Mouse (Mus musculus) ES-E14 (cell line): ENCODE results near the gene Col6a5. TPM values are rescaled to one million over a fixed set of nuclear protein-coding genes. Genes with fewer than 3 reads are reported as not detected.

Experiments
- DNase-seq: peaks from one replicate; pipeline ENCODE4 v3.0.0-alpha.2; 2013; ENCODE audit warnings: low read depth, low spot score
- H3K27ac ChIP-seq: 2 replicates; pipeline ENCODE4 v1.5.1; 2012; ENCODE audit warnings: low read depth, mild to moderate bottlenecking, low read length, moderate library complexity, mixed read lengths; ENCODE audit not compliant: poor library complexity, insufficient read depth, severe bottlenecking
- H3K36me3 ChIP-seq: 2 replicates; pipeline ENCODE4 v1.6.1; 2012; ENCODE audit warnings: mild to moderate bottlenecking, low read length, moderate library complexity, mixed read lengths; ENCODE audit not compliant: control insufficient read depth, poor library complexity, insufficient read depth, severe bottlenecking
- H3K4me1 ChIP-seq, 2 experiments: fragments of 150-350 bp in 1 of 2; sonication (generic) in 1 of 2; 2 replicates each; pipeline ENCODE4 v1.6.1; 2012; ENCODE audit warnings: low read length in 2 of 2, mild to moderate bottlenecking in 1 of 2, mixed read lengths in 1 of 2; ENCODE audit not compliant: control insufficient read depth in 2 of 2, insufficient read depth in 2 of 2, poor library complexity in 1 of 2
- H3K4me3 ChIP-seq, 2 experiments: fragments of 150-350 bp in 1 of 2; sonication (generic) in 1 of 2; 2 replicates each; pipeline ENCODE4 v1.5.1; 2012; ENCODE audit warnings: low read length in 2 of 2, low read depth in 1 of 2, mild to moderate bottlenecking in 1 of 2, mixed read lengths in 1 of 2; ENCODE audit not compliant: insufficient read depth in 1 of 2, poor library complexity in 1 of 2, severe bottlenecking in 1 of 2
- H3K9ac ChIP-seq: 2 replicates; pipeline ENCODE4 v1.6.1; 2012; ENCODE audit warnings: low read depth, mild to moderate bottlenecking, low read length, mixed read lengths; ENCODE audit not compliant: poor library complexity, insufficient read depth, severe bottlenecking
- H3K9me3 ChIP-seq: fragments of 150-350 bp; sonication (generic); 2 replicates; pipeline ENCODE4 v1.6.1; 2012; ENCODE audit warnings: low read depth, mild to moderate bottlenecking, low read length; ENCODE audit not compliant: control insufficient read depth, insufficient read depth
- CHD2 ChIP-seq: IDR thresholded peaks from 2 replicates; pipeline ENCODE4 v1.6.1; 2014; ENCODE audit warnings: mild to moderate bottlenecking, low read depth, low read length, inconsistent platforms
- HCFC1 ChIP-seq: IDR thresholded peaks from 2 replicates; pipeline ENCODE4 v1.6.1; 2012; ENCODE audit warnings: low read length, inconsistent platforms, borderline replicate concordance; ENCODE audit not compliant: insufficient read depth
- MAFK ChIP-seq: IDR thresholded peaks from 2 replicates; pipeline ENCODE4 v1.6.1; 2014; ENCODE audit warnings: mild to moderate bottlenecking, low read depth, low read length, inconsistent platforms; ENCODE audit not compliant: insufficient read depth
- ZC3H11A ChIP-seq: IDR thresholded peaks from 2 replicates; pipeline ENCODE4 v1.6.1; 2012; ENCODE audit warnings: low read depth, mild to moderate bottlenecking, inconsistent platforms, low read length, borderline replicate concordance
- ZNF384 ChIP-seq: IDR thresholded peaks from 2 replicates; pipeline ENCODE4 v1.6.1; 2012; ENCODE audit warnings: low read depth, low read length, inconsistent platforms
- in situ Hi-C, 2 experiments: fragments of 600-800 bp; cut with MboI; formaldehyde crosslinking; loops; one replicate each; pipeline ENCODE4 v1.15.1; 2025; ENCODE audit warnings: low sequenced_read_pairs in 2 of 2, inconsistent platforms in 1 of 2; ENCODE audit not compliant: unreplicated experiment in 2 of 2
- total RNA-seq: library from RNA; depleted of rRNA; stranded (reverse); fragments of 300-350 nt; gene quantifications from 2 replicates; pipeline ENCODE4 v1.2.3, GENCODE M21; 2012

Gene Col6a5
- total RNA-seq, 1 experiment, result 4.2 TPM

DNA sequence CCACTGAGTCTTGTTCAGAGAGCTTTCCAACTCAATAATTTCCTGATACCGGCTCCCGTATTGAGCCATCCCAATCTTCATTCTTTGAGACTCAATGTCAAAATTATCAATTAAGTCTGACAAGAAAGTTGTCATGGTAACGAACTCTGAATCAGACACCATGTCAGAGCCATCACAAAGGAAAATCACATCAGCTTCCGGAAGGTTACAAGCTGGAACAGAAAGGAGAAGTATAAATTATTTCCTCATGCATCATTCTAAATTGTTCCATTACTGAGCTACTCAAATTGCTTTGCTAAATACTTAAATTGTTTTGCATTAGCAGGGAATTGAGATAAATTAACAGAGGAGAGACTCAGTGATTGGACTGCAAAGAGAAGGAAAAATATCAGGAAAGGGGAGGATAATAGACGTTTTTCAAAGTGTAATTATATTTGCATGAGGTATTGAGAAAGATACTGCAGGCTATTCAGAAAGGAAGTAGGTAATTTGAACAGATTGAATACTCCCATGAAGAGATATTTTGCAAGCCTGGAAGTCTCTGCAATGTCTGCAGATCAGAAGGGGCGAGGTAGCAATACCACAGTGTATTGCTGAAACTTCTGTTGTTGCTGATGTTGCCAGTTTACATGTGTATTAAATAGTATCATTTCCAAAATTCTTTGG lies 31.9 kb downstream of the Col6a5 start:
- no peaks in the 10 kb centered on the region for H3K36me3 ChIP-seq
- no peaks in the 10 kb centered on the region for H3K9me3 ChIP-seq
- H3K4me3 ChIP-seq, result no peak overlapping the region
- in situ Hi-C loops, result no loop called here
- H3K4me1 ChIP-seq, result no peaks in the 10 kb centered on the region
- H3K9ac ChIP-seq, result no peak overlapping the region
- DNase-seq, result no peak
- no peak for TF ChIP-seq ZNF384
- no peak for TF ChIP-seq ZC3H11A
- TF ChIP-seq HCFC1, result no peak
- no peak for TF ChIP-seq CHD2
- no peak for TF ChIP-seq MAFK
- H3K27ac ChIP-seq, result no peak overlapping the region

DNA sequence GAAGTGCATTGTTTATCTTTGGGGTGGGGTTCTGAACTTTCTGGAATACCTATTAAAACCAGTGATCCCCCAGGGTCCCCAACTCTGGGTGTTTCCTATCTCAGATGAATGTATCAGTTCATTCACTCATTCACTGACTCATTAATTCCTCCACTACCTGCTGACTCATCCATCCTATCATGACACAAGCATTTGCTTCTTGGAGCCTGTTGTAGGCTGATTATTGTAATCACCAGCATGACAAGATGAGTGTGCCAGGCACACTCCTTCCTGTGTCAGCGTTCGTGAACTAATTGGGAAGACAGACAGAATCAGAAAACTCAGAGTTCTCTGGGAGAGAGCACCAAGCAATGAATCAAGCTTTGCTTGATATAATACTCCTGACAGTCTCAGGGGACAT lies 36.8 kb downstream of the Col6a5 start:
- H3K4me3 ChIP-seq, result no peak overlapping the region
- H3K36me3 ChIP-seq, result no peaks in the 10 kb centered on the region
- TF ChIP-seq ZNF384, result no peak
- TF ChIP-seq ZC3H11A, result no peak
- TF ChIP-seq MAFK, result no peak
- no peak for TF ChIP-seq HCFC1
- TF ChIP-seq CHD2, result no peak
- DNase-seq, result no peak
- H3K9me3 ChIP-seq, result no peaks in the 10 kb centered on the region
- H3K4me1 ChIP-seq, result no peaks in the 10 kb centered on the region
- in situ Hi-C loops, result no loop called here
- H3K27ac ChIP-seq, result no peak overlapping the region
- no peak overlapping the region for H3K9ac ChIP-seq

DNA sequence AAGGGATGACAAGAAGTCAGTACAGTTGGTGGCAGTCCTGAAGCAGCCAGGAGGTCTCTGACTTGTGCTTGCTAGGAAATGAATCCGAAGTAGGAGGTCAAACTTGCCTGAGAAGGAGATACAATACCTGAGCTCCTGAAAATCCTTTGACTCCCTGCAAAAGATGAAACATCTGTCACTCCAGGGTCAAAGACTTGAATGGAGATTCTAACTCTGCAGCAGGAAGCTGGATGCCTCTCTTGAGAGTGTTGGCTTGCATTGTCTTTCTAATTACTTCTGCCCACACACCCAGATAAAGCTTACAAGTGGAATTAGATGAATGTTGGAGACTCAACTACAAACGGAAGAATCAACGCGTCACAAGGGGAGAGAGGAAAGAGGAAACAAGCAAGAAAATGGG lies 45.3 kb downstream of the Col6a5 start:
- H3K4me3 ChIP-seq, result no peak overlapping the region
- peak; percentile 64 for DNase-seq

DNA sequence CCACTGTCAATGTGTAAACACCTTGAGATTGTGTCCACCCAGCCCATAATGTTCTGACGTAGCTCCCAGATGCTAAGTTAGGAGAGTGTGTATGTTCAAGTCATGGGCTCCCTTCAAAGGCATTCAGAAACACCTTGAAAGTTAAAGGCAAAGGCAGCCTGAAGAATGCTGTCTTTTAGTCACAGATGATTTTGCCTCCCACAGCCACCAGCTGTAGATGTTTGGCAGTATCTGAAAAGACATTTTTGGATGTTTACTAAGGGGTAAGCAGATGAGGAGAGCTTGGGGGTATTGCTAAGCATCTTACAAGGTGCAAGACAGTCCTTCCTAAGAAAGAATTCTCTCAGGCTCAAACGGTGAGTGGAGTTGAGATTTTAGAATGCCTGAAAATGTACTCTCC lies 50.3 kb downstream of the Col6a5 start:
- H3K4me3 ChIP-seq, result no peak overlapping the region
- no peak for DNase-seq
- no peak overlapping the region for H3K9ac ChIP-seq
- H3K36me3 ChIP-seq, result no peaks in the 10 kb centered on the region
- TF ChIP-seq ZNF384 (no peak), CHD2 (no peak), MAFK (no peak), ZC3H11A (no peak), HCFC1 (no peak)
- H3K4me1 ChIP-seq, result peaks cover 0 to 12% of the 10 kb centered on the region in 2 experiments; a peak in 2 of 4 replicates
- H3K9me3 ChIP-seq, result no peaks in the 10 kb centered on the region
- H3K27ac ChIP-seq, result no peak overlapping the region
- in situ Hi-C loops, result no loop called here

More for the DNA sequence above, 45.3 kb downstream of the Col6a5 start:
- H3K27ac ChIP-seq, result peak overlapping the region; percentile 93
- in situ Hi-C loops, result no loop called here
- H3K9me3 ChIP-seq, result no peaks in the 10 kb centered on the region
- H3K4me1 ChIP-seq, result peaks cover 4 to 16% of the 10 kb centered on the region in 2 experiments
- no peak overlapping the region for H3K9ac ChIP-seq
- no peaks in the 10 kb centered on the region for H3K36me3 ChIP-seq
- TF ChIP-seq ZC3H11A (no peak), ZNF384 (no peak), MAFK (no peak), HCFC1 (no peak), CHD2 (no peak)

DNA sequence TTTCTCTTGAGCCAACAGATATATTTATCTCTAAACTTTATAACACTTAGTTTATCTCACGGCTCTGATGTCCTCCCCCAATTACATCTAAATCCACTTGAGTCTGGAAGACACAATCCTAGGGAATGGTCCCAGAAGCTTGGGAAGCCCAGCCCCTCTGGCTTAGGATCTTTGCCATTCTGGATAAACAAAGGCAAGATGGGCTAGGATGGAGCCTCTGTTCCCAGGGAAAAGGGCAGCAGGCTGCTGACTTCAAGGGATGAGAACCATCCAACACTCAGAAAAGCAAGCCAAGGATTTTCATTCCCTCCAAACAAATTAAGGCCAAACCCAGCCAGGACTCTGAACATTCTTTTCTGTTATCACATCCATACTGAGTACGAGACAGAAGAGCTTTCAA lies 51.1 kb downstream of the Col6a5 start:
- H3K4me3 ChIP-seq, result no peak overlapping the region
- H3K27ac ChIP-seq, result no peak overlapping the region
- TF ChIP-seq MAFK (no peak), HCFC1 (no peak), ZNF384 (no peak), CHD2 (no peak), ZC3H11A (no peak)
- H3K36me3 ChIP-seq, result no peaks in the 10 kb centered on the region
- no peaks in the 10 kb centered on the region for H3K9me3 ChIP-seq
- peaks cover 0 to 6% of the 10 kb centered on the region in 2 experiments; a peak in 2 of 4 replicates for H3K4me1 ChIP-seq
- in situ Hi-C loops, result no loop called here
- DNase-seq, result no peak
- no peak overlapping the region for H3K9ac ChIP-seq
